Comparison of ENCODE assay signal across 11 mouse cellular contexts in the genomic region with DNA sequence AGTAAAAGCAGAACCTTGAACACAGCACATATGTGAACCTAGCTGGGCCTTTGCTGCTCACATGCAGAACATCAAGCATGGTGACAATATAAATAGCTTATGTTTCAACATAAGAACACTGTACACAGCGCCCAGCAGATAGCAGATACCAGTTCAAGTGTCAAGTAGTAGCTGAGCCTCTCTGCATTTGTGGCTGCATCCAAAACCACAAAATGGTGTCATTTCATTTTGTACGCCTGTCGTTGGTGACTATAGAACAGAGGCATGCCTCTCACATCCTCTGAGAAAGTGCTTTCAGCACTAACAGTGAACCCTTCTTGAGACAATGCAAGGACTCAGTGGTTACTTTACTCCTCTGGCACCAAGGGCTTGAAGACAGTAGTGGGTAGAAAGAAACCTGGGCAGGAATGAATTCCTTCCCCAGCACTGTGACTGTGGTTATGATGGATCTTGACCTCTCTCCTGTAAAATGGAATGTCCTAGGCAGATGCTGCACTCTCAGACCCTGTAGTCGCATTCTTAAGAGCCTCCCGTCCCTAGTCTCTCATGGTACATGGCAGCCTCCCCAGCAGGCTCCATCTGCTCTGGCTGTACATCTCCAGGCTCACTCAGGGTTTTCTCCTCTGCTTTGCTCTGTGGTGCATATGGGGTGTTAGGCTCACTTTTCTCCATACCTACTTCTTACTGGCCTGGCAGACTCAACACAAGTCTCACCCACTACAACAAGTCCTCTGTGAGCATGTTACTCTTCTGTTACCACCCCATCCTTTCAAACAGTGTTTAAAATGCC.
DNase-seq lines count a peak whose midpoint lies in the region; ATAC-seq lines count a peak whose summit lies in the region.
"Had no signal": no experiment of that assay in that cellular context is flagged by ENCODE, and none has a peak within 500 bp of the region (broad histone marks: within the 10 kb centered on the region; RNA-seq: fewer than 3 reads in every experiment).

No protein-coding gene starts in this region.

- intact Hi-C loops in heart, postnatal 14 days (cut with DNase I) = no loop called here

- H3K9ac ChIP-seq in hindbrain, embryonic 11.5 days (ENCODE audit: low read depth, low read length) = no peak overlapping the region
- no peak overlapping the region for H3K9ac ChIP-seq in neural tube, embryonic 15.5 days (replicated peaks)
- H3K9ac ChIP-seq: intestine, embryonic 15.5 days; liver, embryonic 14.5 days had no signal

- no peaks in the 10 kb centered on the region for H3K27me3 ChIP-seq in hindbrain, embryonic 11.5 days (ENCODE audit: control insufficient read depth, insufficient read depth, low read length)
- no peaks in the 10 kb centered on the region for H3K27me3 ChIP-seq in neural tube, embryonic 15.5 days (replicated peaks)
- H3K27me3 ChIP-seq: intestine, embryonic 15.5 days had no signal

- H3K36me3 ChIP-seq in hindbrain, embryonic 11.5 days (ENCODE audit: control insufficient read depth, insufficient read depth, low read length) = no peaks in the 10 kb centered on the region
- no peaks in the 10 kb centered on the region for H3K36me3 ChIP-seq in neural tube, embryonic 15.5 days
- H3K36me3 ChIP-seq: intestine, embryonic 15.5 days had no signal

- ATAC-seq in common myeloid progenitor, adult 5-6 weeks (replicated peaks; ENCODE audit: low read depth, poor library complexity, severe bottlenecking) = 0 out of 2 replicates have a peak, but pooled peaks have one; percentile 15
- ATAC-seq in hindbrain, embryonic 11.5 days (ENCODE audit: low FRiP score) = no peak
- no peak for ATAC-seq in neural tube, embryonic 15.5 days (ENCODE audit: low FRiP score)
- ATAC-seq: intestine, embryonic 15.5 days had no signal

- no peaks in the 10 kb centered on the region for H3K9me3 ChIP-seq in hindbrain, embryonic 11.5 days (ENCODE audit: control insufficient read depth, low read length)
- no peaks in the 10 kb centered on the region for H3K9me3 ChIP-seq in neural tube, embryonic 15.5 days (replicated peaks)
- H3K9me3 ChIP-seq: intestine, embryonic 15.5 days had no signal

- no peak overlapping the region for H3K4me3 ChIP-seq in hindbrain, embryonic 11.5 days (ENCODE audit: low read depth, low read length)
- H3K4me3 ChIP-seq in neural tube, embryonic 15.5 days (replicated peaks) = no peak overlapping the region
- H3K4me3 ChIP-seq: intestine, embryonic 15.5 days had no signal

- 89% methylated on average over 5 of the region's 5 CpGs for WGBS in hindbrain, embryonic 11.5 days
- 87% methylated on average over 5 of the region's 5 CpGs for WGBS in neural tube, embryonic 15.5 days

- no peaks in the 10 kb centered on the region for H3K4me1 ChIP-seq in hindbrain, embryonic 11.5 days (replicated peaks; ENCODE audit: control insufficient read depth, insufficient read depth, low read length)
- peaks cover 6% of the 10 kb centered on the region; the same call in 1 of the 2 replicates for H3K4me1 ChIP-seq in neural tube, embryonic 15.5 days
- H3K4me1 ChIP-seq: intestine, embryonic 15.5 days had no signal

- no peak overlapping the region for H3K4me2 ChIP-seq in hindbrain, embryonic 11.5 days (replicated peaks; ENCODE audit: low read depth, low read length)
- no peak overlapping the region for H3K4me2 ChIP-seq in neural tube, embryonic 15.5 days
- H3K4me2 ChIP-seq: intestine, embryonic 15.5 days had no signal

- DNase-seq in heart, adult 11 months = peak; percentile 59
- DNase-seq in heart, postnatal 14 days = no peak
- DNase-seq in thymus, postnatal 14 days = peak; percentile 8
- no peak for DNase-seq in thymus, postnatal 36 days
- DNase-seq in hindbrain, embryonic 11.5 days (ENCODE audit: low spot score) = no peak
- DNase-seq: heart, postnatal 10 days; kidney, postnatal 36 days had no signal

- no peak overlapping the region for H3K27ac ChIP-seq in hindbrain, embryonic 11.5 days (ENCODE audit: low read depth, low read length)
- no peak overlapping the region for H3K27ac ChIP-seq in neural tube, embryonic 15.5 days (replicated peaks)
- H3K27ac ChIP-seq: intestine, embryonic 15.5 days had no signal

Comparison
In these comparisons a context has a peak if more than half of its experiments do, and no peak if none do; other contexts are left out.
1. DNase-seq: peak in heart, adult 11 months (single experiment) and thymus, postnatal 14 days (single experiment); none in heart, postnatal 14 days (0 of 2), thymus, postnatal 36 days (0 of 2) and hindbrain, embryonic 11.5 days (single experiment).